Mouse (Mus musculus) right cerebral cortex, postnatal 25 days (tissue): ENCODE results near the gene Prdx3.
A peak's percentile ranks its signal among the peaks of the same experiment; 100 is the strongest.

Source experiments
- DNase-seq: peaks from one replicate; pipeline ENCODE4 v3.0.0; 2022

The Prdx3 gene

DNA sequence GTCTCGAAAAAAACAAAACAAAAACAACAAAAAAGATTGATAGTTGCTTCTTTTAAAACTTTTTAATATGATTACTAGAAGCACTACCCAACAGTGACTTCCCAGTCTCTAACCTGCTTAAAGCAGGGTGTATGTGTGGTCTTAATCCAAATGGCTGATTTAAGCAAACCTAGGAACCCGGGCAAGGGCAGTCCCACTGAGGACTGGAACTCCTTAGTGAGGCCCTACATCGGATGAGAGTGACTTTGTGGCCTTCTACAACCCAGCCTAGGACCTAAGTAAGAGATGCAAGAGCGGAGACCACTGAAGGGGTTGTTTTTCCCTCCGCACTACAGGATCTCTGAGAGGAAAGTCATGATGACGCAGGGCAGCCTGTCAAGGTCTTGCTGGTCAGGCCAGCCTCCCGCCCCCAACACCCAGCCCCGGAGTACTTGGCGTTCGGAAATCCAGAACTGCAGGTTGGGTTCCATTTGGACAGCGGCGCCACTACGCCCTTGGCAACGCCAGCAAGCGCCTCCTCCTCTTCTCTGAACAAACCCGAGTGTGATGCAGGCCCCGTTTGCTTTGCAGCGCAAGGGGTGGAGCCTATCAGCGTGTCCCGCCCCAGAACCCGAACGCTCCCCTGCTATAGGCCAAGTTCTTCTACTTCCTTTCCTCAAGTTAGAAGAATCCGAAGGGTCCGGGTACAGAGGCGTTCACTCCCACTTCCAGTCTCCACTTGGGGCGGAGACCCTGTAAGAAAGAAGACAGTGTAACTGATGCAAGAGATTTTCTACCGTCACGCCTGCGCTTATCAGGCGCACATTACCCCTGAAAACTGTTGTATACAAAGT, 13.3 kb downstream of the Prdx3 start, which contains the start of gene Sfxn4:
Gene Sfxn4, minus strand, starts transcription at position 612 of the 833 bp plus-strand sequence.
- peak; percentile 87 for DNase-seq

DNA sequence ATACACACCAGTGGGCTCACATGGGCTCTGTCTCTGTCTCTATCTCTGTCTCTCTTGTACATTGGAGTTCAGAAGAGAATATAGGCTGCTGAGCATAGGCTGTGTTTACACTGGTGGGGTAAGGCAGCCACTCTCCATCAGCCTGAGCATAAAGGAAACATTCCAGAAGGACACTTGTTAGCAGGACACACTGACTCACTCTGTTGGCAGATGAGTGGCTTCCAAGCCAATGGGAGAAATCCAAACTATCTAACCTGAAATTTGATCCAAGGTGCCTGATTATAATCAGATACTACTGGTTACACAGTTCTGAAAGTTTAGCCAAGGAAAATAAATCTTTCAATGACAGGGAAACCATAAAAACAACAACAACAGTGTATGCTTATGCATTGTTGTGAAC, 28.6 kb downstream of the Prdx3 start:
- no peak for DNase-seq

GRCm38 (mm10) chr19:60843324-60843723, 31.0 kb downstream of the Prdx3 start:
- DNase-seq, result no peak

- DNase-seq, result peak; percentile 18
Observed at GRCm38 (mm10) chr19:60837747-60838146, 36.6 kb downstream of the Prdx3 start.

GRCm38 (mm10) chr19:60818677-60819076, 55.7 kb downstream of the Prdx3 start:
- no peak for DNase-seq
